Mouse (Mus musculus) MEL (cell line): Measurements from ENCODE around the gene Ipo7. TPM values are rescaled to one million over a fixed set of nuclear protein-coding genes. Genes with fewer than 3 reads are reported as not detected.

ENCODE experiments used
- DNase-seq: peaks from one replicate; pipeline ENCODE4 v3.0.0; 2011; ENCODE audit warnings: low read depth, low spot score
- H3K27ac ChIP-seq: 2 replicates; pipeline ENCODE4 v1.5.1; 2012; ENCODE audit warnings: low read depth, mild to moderate bottlenecking, control low read depth, low read length, moderate library complexity; ENCODE audit not compliant: control insufficient read depth
- H3K27me3 ChIP-seq, 2 experiments: fragments of 150-350 bp in 1 of 2; sonication (generic) in 1 of 2; 2 replicates each; pipeline ENCODE4 v1.6.1; 2012; ENCODE audit warnings: low read length in 2 of 2, mild to moderate bottlenecking in 2 of 2, improper control_type of control experiment in 1 of 2, moderate library complexity in 1 of 2; ENCODE audit not compliant: insufficient read depth in 2 of 2, control insufficient read depth in 1 of 2
- H3K36me3 ChIP-seq, 2 experiments: 2 replicates each; pipeline ENCODE4 v1.6.1; 2012 to 2014; ENCODE audit warnings: low read length in 2 of 2, improper control_type of control experiment in 1 of 2, inconsistent platforms in 1 of 2, mild to moderate bottlenecking in 1 of 2; ENCODE audit not compliant: insufficient read depth in 2 of 2, control insufficient read depth in 1 of 2
- H3K4me1 ChIP-seq, 2 experiments: fragments of 150-350 bp in 1 of 2; sonication (generic) in 1 of 2; 2 replicates each; pipeline ENCODE4 v1.6.1; 2012; ENCODE audit warnings: low read length in 2 of 2, improper control_type of control experiment in 1 of 2, mild to moderate bottlenecking in 1 of 2; ENCODE audit not compliant: insufficient read depth in 2 of 2, control insufficient read depth in 1 of 2
- H3K4me3 ChIP-seq, 2 experiments: fragments of 150-350 bp in 1 of 2; sonication (generic) in 1 of 2; 2 replicates each; pipeline ENCODE4 v1.5.1; 2012; ENCODE audit warnings: low read depth in 2 of 2, low read length in 2 of 2, mild to moderate bottlenecking in 2 of 2, moderate library complexity in 2 of 2, control low read depth in 1 of 2, improper control_type of control experiment in 1 of 2; ENCODE audit not compliant: control insufficient read depth in 1 of 2, insufficient read depth in 1 of 2
- H3K79me2 ChIP-seq: 2 replicates; pipeline ENCODE4 v1.6.1; 2012; ENCODE audit warnings: mild to moderate bottlenecking, low read length, moderate library complexity; ENCODE audit not compliant: control insufficient read depth, poor library complexity, insufficient read depth
- H3K9ac ChIP-seq: 2 replicates; pipeline ENCODE4 v1.6.1; 2012; ENCODE audit warnings: low read depth, mild to moderate bottlenecking, control low read depth, low read length, moderate library complexity; ENCODE audit not compliant: control insufficient read depth, poor library complexity, severe bottlenecking
- H3K9me3 ChIP-seq: fragments of 150-350 bp; sonication (generic); replicated peaks from 2 replicates; pipeline ENCODE4 v1.6.1; 2012; ENCODE audit warnings: mild to moderate bottlenecking, low read length, improper control_type of control experiment, moderate library complexity; ENCODE audit not compliant: insufficient read depth
- BHLHE40 ChIP-seq: IDR thresholded peaks from 2 replicates; pipeline ENCODE4 v1.6.1; 2012; ENCODE audit warnings: low read depth, mild to moderate bottlenecking, inconsistent platforms, low read length, improper control_type of control experiment, borderline replicate concordance
- CHD2 ChIP-seq: IDR thresholded peaks from 2 replicates; pipeline ENCODE4 v1.6.1; 2011; ENCODE audit warnings: low read length, improper control_type of control experiment
- CTCF ChIP-seq, 3 experiments: IDR thresholded peaks in 2 of 3; conservative IDR thresholded peaks in 1 of 3; 2 replicates each; pipeline ENCODE4 v1.5.1; 2011 to 2012; ENCODE audit warnings: low read length in 3 of 3, low read depth in 2 of 3, mild to moderate bottlenecking in 2 of 3, improper control_type of control experiment in 1 of 3, inconsistent platforms in 1 of 3, mixed read lengths in 1 of 3, moderate library complexity in 1 of 3; ENCODE audit not compliant: control insufficient read depth in 1 of 3, insufficient read depth in 1 of 3, poor library complexity in 1 of 3, severe bottlenecking in 1 of 3
- E2F4 ChIP-seq: IDR thresholded peaks from 2 replicates; pipeline ENCODE4 v1.6.1; 2011; ENCODE audit warnings: low read depth, low read length, improper control_type of control experiment, borderline replicate concordance
- ELF1 ChIP-seq: IDR thresholded peaks from 2 replicates; pipeline ENCODE4 v1.6.1; 2014; ENCODE audit warnings: low read depth, mild to moderate bottlenecking, inconsistent platforms, low read length, improper control_type of control experiment, moderate library complexity
- EP300 ChIP-seq, 2 experiments: IDR thresholded peaks; 2 replicates each; pipeline ENCODE4 v1.6.1; 2011; ENCODE audit warnings: improper control_type of control experiment in 2 of 2, low read length in 2 of 2, low read depth in 1 of 2, mild to moderate bottlenecking in 1 of 2
- ETS1 ChIP-seq: IDR thresholded peaks from 2 replicates; pipeline ENCODE4 v1.6.1; 2012; ENCODE audit warnings: low read depth, mild to moderate bottlenecking, inconsistent platforms, low read length, improper control_type of control experiment, moderate library complexity
- GABPA ChIP-seq: IDR thresholded peaks from 2 replicates; pipeline ENCODE4 v1.6.1; 2012; ENCODE audit warnings: low read depth, mild to moderate bottlenecking, inconsistent platforms, low read length, improper control_type of control experiment, moderate library complexity
- GATA1 ChIP-seq: IDR thresholded peaks from 2 replicates; pipeline ENCODE4 v1.6.1; 2011; ENCODE audit warnings: low read depth, low read length, improper control_type of control experiment
- HCFC1 ChIP-seq: IDR thresholded peaks from 2 replicates; pipeline ENCODE4 v1.6.1; 2012; ENCODE audit warnings: low read depth, mild to moderate bottlenecking, inconsistent platforms, low read length, improper control_type of control experiment, moderate library complexity
- JUND ChIP-seq: IDR thresholded peaks from 2 replicates; pipeline ENCODE4 v1.6.1; 2011; ENCODE audit warnings: low read depth, mild to moderate bottlenecking, improper control_type of control experiment, low read length
- KAT2A ChIP-seq: conservative IDR thresholded peaks from 2 replicates; pipeline ENCODE4 v1.6.1; 2012; ENCODE audit warnings: low read depth, low read length, improper control_type of control experiment, inconsistent platforms
- MAFK ChIP-seq: IDR thresholded peaks from 2 replicates; pipeline ENCODE4 v1.6.1; 2011; ENCODE audit warnings: low read depth, mild to moderate bottlenecking, low read length, improper control_type of control experiment, borderline replicate concordance
- MAX ChIP-seq: IDR thresholded peaks from 2 replicates; pipeline ENCODE4 v1.6.1; 2011; ENCODE audit warnings: low read length, improper control_type of control experiment
- MAZ ChIP-seq: IDR thresholded peaks from 2 replicates; pipeline ENCODE4 v1.6.1; 2012; ENCODE audit warnings: low read depth, mild to moderate bottlenecking, inconsistent platforms, low read length, improper control_type of control experiment
- MEF2A ChIP-seq: IDR thresholded peaks from 2 replicates; pipeline ENCODE4 v1.6.1; 2014; ENCODE audit warnings: low read depth, mild to moderate bottlenecking, inconsistent platforms, low read length, improper control_type of control experiment; ENCODE audit not compliant: poor library complexity, insufficient replicate concordance, severe bottlenecking; ENCODE audit errors: extremely low read depth
- MXI1 ChIP-seq: IDR thresholded peaks from 2 replicates; pipeline ENCODE4 v1.6.1; 2011; ENCODE audit warnings: mild to moderate bottlenecking, low read depth, low read length, improper control_type of control experiment
- MYB ChIP-seq: IDR thresholded peaks from 2 replicates; pipeline ENCODE4 v1.6.1; 2011; ENCODE audit warnings: mild to moderate bottlenecking, low read depth, low read length, improper control_type of control experiment
- MYC ChIP-seq: IDR thresholded peaks from 2 replicates; pipeline ENCODE4 v1.6.1; 2011; ENCODE audit warnings: low read depth, mild to moderate bottlenecking, low read length, improper control_type of control experiment, moderate library complexity
- NELFE ChIP-seq: IDR thresholded peaks from 2 replicates; pipeline ENCODE4 v1.6.1; 2011; ENCODE audit warnings: low read depth, low read length, improper control_type of control experiment
- NRF1 ChIP-seq: IDR thresholded peaks from 2 replicates; pipeline ENCODE4 v1.6.1; 2014; ENCODE audit warnings: low read depth, mild to moderate bottlenecking, inconsistent platforms, low read length, improper control_type of control experiment, moderate library complexity; ENCODE audit not compliant: poor library complexity, insufficient read depth, severe bottlenecking
- POLR2A ChIP-seq, 2 experiments: IDR thresholded peaks; 2 replicates each; pipeline ENCODE4 v1.6.1; 2011 to 2012; ENCODE audit warnings: low read length in 2 of 2, mild to moderate bottlenecking in 2 of 2, control low read depth in 1 of 2, improper control_type of control experiment in 1 of 2, low read depth in 1 of 2, moderate library complexity in 1 of 2; ENCODE audit not compliant: control insufficient read depth in 1 of 2, insufficient read depth in 1 of 2, poor library complexity in 1 of 2
- POLR2AphosphoS2 ChIP-seq: IDR thresholded peaks from 2 replicates; pipeline ENCODE4 v1.6.1; 2011; ENCODE audit warnings: low read length, improper control_type of control experiment
- POLR2AphosphoS5 ChIP-seq: IDR thresholded peaks from 2 replicates; pipeline ENCODE4 v1.6.1; 2012; ENCODE audit warnings: low read depth, borderline replicate concordance, mild to moderate bottlenecking, inconsistent platforms, low read length, moderate library complexity, mixed read lengths
- RAD21 ChIP-seq: IDR thresholded peaks from 2 replicates; pipeline ENCODE4 v1.6.1; 2011; ENCODE audit warnings: mild to moderate bottlenecking, low read depth, low read length, improper control_type of control experiment
- RCOR1 ChIP-seq: IDR thresholded peaks from 2 replicates; pipeline ENCODE4 v1.6.1; 2012; ENCODE audit warnings: low read depth, mild to moderate bottlenecking, inconsistent platforms, low read length, improper control_type of control experiment
- SIN3A ChIP-seq: IDR thresholded peaks from 2 replicates; pipeline ENCODE4 v1.6.1; 2012; ENCODE audit warnings: low read length, improper control_type of control experiment, inconsistent platforms
- SMC3 ChIP-seq: IDR thresholded peaks from 2 replicates; pipeline ENCODE4 v1.6.1; 2011; ENCODE audit warnings: low read depth, low read length, improper control_type of control experiment
- TAL1 ChIP-seq: IDR thresholded peaks from 2 replicates; pipeline ENCODE4 v1.6.1; 2012; ENCODE audit warnings: mild to moderate bottlenecking, inconsistent platforms, low read length, moderate library complexity, mixed read lengths
- TBP ChIP-seq: IDR thresholded peaks from 2 replicates; pipeline ENCODE4 v1.8.0; 2011; ENCODE audit warnings: low read depth, low read length, improper control_type of control experiment
- UBTF ChIP-seq: IDR thresholded peaks from 2 replicates; pipeline ENCODE4 v1.6.1; 2012; ENCODE audit warnings: low read depth, mild to moderate bottlenecking, inconsistent platforms, low read length, improper control_type of control experiment, moderate library complexity, borderline replicate concordance; ENCODE audit not compliant: insufficient read depth
- ZC3H11A ChIP-seq: IDR thresholded peaks from 2 replicates; pipeline ENCODE4 v1.6.1; 2012; ENCODE audit warnings: low read depth, mild to moderate bottlenecking, inconsistent platforms, low read length, improper control_type of control experiment
- ZMIZ1 ChIP-seq: IDR thresholded peaks from 2 replicates; pipeline ENCODE4 v1.6.1; 2012; ENCODE audit warnings: low read depth, mild to moderate bottlenecking, inconsistent platforms, low read length, improper control_type of control experiment, moderate library complexity
- ZNF384 ChIP-seq: IDR thresholded peaks from 2 replicates; pipeline ENCODE4 v1.6.1; 2012; ENCODE audit warnings: low read depth, mild to moderate bottlenecking, inconsistent platforms, low read length, improper control_type of control experiment
- polyA plus RNA-seq, 2 experiments: library from polyadenylated mRNA; stranded (reverse) in 1 of 2; unstranded in 1 of 2; fragments of >175 nt in 1 of 2; fragments of >200 nt in 1 of 2; gene quantifications; 2 replicates each; pipeline versions ENCODE4 v1.2.1 to v1.2.4; 2012; ENCODE audit warnings: low replicate concordance in 2 of 2, low read depth in 1 of 2; ENCODE audit not compliant: insufficient read length in 2 of 2, insufficient read depth in 1 of 2, missing spikeins in 1 of 2
- total RNA-seq: library from RNA; depleted of rRNA; stranded (reverse); fragments of 300-350 nt; gene quantifications from 2 replicates; pipeline ENCODE4 v1.2.3, GENCODE M21; 2012

The Ipo7 gene
- total and polyA plus RNA-seq, 3 experiments, result 111 to 172 (median 145) TPM

DNA sequence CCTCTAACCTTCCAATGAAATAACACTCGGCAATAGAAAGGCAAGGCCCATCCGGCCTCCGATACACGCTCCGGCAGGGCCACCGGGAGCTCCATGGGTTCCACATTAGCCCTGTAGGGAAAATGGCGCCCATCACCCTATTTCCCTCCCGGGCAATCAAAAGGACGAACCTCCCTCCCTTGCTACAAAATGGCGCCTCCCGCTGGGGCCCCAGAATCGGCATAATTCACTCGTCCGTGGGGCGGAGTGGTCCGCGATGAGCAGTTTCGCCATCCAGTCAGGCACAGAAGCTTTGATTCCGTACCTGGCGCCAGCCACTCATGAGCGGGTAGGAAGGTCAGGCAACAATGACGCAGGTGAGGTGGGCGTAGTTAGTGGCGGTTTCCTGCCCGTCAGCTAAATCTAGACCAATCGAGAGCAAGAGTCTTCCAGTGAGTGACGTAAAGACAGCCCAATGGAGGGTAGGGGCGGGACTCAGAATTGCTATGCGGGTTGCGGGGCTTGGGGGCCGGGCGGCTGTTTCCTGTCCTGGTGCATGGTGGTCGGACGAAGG, 43.2 kb downstream of the Ipo7 start, which contains the start of gene Zfp143 (continued):
- TF ChIP-seq ZC3H11A, result no peak; the same call in 1 of the 2 replicates
- TF ChIP-seq POLR2AphosphoS2, result peak; percentile 12

DNA sequence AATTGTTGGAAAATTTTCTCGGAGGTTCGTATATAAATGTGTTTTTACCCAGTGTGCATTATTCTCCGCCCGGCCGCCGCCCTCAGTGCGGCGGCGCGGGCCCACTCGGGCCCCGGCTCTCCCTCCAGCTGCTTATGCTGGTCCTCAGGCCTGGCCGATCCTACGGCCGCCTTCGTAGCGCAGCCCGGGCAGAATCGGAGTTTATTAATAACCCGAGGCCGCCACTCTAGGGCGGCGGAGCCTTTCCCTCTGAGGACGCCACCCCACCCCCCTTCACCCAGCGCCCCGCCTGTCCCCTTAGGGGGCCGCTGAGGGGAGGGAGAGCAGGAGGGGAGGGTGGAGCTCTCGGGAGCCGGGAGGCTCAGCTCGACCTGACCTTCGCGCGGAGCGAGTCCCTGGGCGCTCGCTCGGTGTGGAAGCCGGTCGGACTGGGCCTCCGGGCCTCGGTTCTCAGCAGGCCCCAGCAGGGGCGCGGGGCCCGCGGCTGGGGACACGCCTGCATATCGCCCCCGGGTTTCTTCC, 43.7 kb downstream of the Ipo7 start:
- peak; percentile 88 for DNase-seq
- H3K4me3 ChIP-seq, result peak overlapping the region; percentile 56 to 90
- peak overlapping the region; percentile 81 for H3K9ac ChIP-seq
- peak overlapping the region; percentile 96 for H3K27ac ChIP-seq
- H3K9me3 ChIP-seq, result no peaks in the 10 kb centered on the region
- peaks cover 0 to 14% of the 10 kb centered on the region in 2 experiments; a peak in 2 of 4 replicates for H3K4me1 ChIP-seq
- H3K27me3 ChIP-seq, result no peaks in the 10 kb centered on the region
- peaks cover 3 to 25% of the 10 kb centered on the region in 2 experiments for H3K36me3 ChIP-seq
- peaks cover 24% of the 10 kb centered on the region for H3K79me2 ChIP-seq
- TF ChIP-seq SMC3, result no peak
- TF ChIP-seq MYB, result no peak
- TF ChIP-seq ZMIZ1, result peak; percentile 97
- no peak for TF ChIP-seq MAFK
- TF ChIP-seq RCOR1, result peak; percentile 31
- peak; percentile 62 for TF ChIP-seq NRF1
- peak; percentile 5; the same call in 1 of the 2 replicates for TF ChIP-seq ETS1
- TF ChIP-seq CTCF (IDR thresholded peaks at IDR 0.05 in 2 of 3, conservative IDR thresholded peaks at IDR 0.05 in 1 of 3; ENCODE audit: control insufficient read depth in 1 of 3, insufficient read depth in 1 of 3, low read depth in 2 of 3, low read length in 3 of 3, poor library complexity in 1 of 3, severe bottlenecking in 1 of 3), result no peak
- TF ChIP-seq JUND, result no peak
- TF ChIP-seq MYC, result 0 out of 2 replicates have a peak, but pooled peaks have one; percentile 59
- peak; percentile 73 for TF ChIP-seq SIN3A
- peak; percentile 96 for TF ChIP-seq NELFE
- peak; percentile 92 for TF ChIP-seq TBP
- no peak for TF ChIP-seq KAT2A
- TF ChIP-seq GATA1, result no peak
- no peak for TF ChIP-seq POLR2AphosphoS5
- TF ChIP-seq POLR2AphosphoS2, result peak; percentile 59; the same call in 1 of the 2 replicates
- no peak for TF ChIP-seq BHLHE40
- no peak for TF ChIP-seq HCFC1
- TF ChIP-seq TAL1, result no peak
- no peak for TF ChIP-seq RAD21
- 0 out of 2 replicates have a peak, but pooled peaks have one; percentile 20 for TF ChIP-seq GABPA
- peak; percentile 52; the same call in 1 of the 2 replicates for TF ChIP-seq MAX
- no peak; the same call in none of the 2 replicates for TF ChIP-seq MXI1
- 0 out of 2 replicates have a peak, but pooled peaks have one; percentile 7 for TF ChIP-seq ZNF384
- no peak; the same call in 1 of the 2 replicates for TF ChIP-seq MAZ
- no peak for TF ChIP-seq MEF2A
- no peak for TF ChIP-seq ZC3H11A
- peak; percentile 89 to 93 for TF ChIP-seq POLR2A (IDR thresholded peaks at IDR 0.05; ENCODE audit: control insufficient read depth in 1 of 2, insufficient read depth in 1 of 2, low read depth in 1 of 2, low read length in 2 of 2, poor library complexity in 1 of 2)
- TF ChIP-seq EP300 (IDR thresholded peaks at IDR 0.05; ENCODE audit: low read depth in 1 of 2, low read length in 2 of 2), result 0 out of 4 replicates have a peak, but pooled peaks of 1 of the 2 experiments have one; percentile 32
- no peak; the same call in 1 of the 2 replicates for TF ChIP-seq ELF1
- no peak for TF ChIP-seq CHD2
- TF ChIP-seq UBTF, result peak; percentile 95; the same call in 1 of the 2 replicates
- no peak; the same call in 1 of the 2 replicates for TF ChIP-seq E2F4
